Mouse (Mus musculus) neural tube, embryonic 14.5 days (tissue): ENCODE measurements at regions not wholly inside any gene's neighbourhood (a gene's known extent, or its start where the extent isn't known, plus 50 kb on each side); places are given as distances from the start of the nearest gene placed in this dataset.
A peak's percentile ranks its signal among the peaks of the same experiment; 100 is the strongest.

Source experiments
- ATAC-seq: fragments of 200-750 bp; cut with Nextera tagmentation; 2 replicates; pipeline ENCODE4 v1.8.0; 2017; ENCODE audit warnings: low read depth, mild to moderate bottlenecking, moderate TSS enrichment, moderate library complexity
- H3K27ac ChIP-seq: fragments of 300-500 bp; sonication (generic); 2 replicates; pipeline ENCODE4 v1.5.1; 2014; ENCODE audit warnings: low read depth, mild to moderate bottlenecking, control low read depth, low read length, moderate library complexity, mixed read lengths
- H3K27me3 ChIP-seq: fragments of 300-500 bp; sonication (generic); 2 replicates; pipeline ENCODE4 v1.6.1; 2014; ENCODE audit warnings: low read length; ENCODE audit not compliant: control insufficient read depth, insufficient read depth
- H3K36me3 ChIP-seq: fragments of 300-500 bp; sonication (generic); 2 replicates; pipeline ENCODE4 v1.6.1; 2014; ENCODE audit warnings: low read length, mixed read lengths; ENCODE audit not compliant: control insufficient read depth, insufficient read depth
- H3K4me1 ChIP-seq: fragments of 300-500 bp; sonication (generic); 2 replicates; pipeline ENCODE4 v1.6.1; 2014; ENCODE audit warnings: low read length; ENCODE audit not compliant: control insufficient read depth, insufficient read depth
- H3K4me2 ChIP-seq: fragments of 300-500 bp; sonication (generic); 2 replicates; pipeline ENCODE4 v1.6.1; 2014; ENCODE audit warnings: mild to moderate bottlenecking, low read depth, low read length, control low read depth
- H3K4me3 ChIP-seq: fragments of 300-500 bp; sonication (generic); 2 replicates; pipeline ENCODE4 v1.5.1; 2014; ENCODE audit warnings: low read depth, low read length, control low read depth, mixed read lengths
- H3K9ac ChIP-seq: fragments of 300-500 bp; sonication (generic); replicated peaks from 2 replicates; pipeline ENCODE4 v1.6.1; 2014; ENCODE audit warnings: low read depth, mild to moderate bottlenecking, control low read depth, low read length, mixed read lengths
- H3K9me3 ChIP-seq: fragments of 300-500 bp; sonication (generic); 2 replicates; pipeline ENCODE4 v1.6.1; 2016; ENCODE audit warnings: low read length; ENCODE audit not compliant: control insufficient read depth
- WGBS: fragments of 180-500 bp; shearing (Covaris S2); extraction: QIAGEN DNeasy Blood & Tissue Kit; methylation state at CpG from one replicate; pipeline ENCODE4 v1.1.7; 2014; 5-methylcytosine and 5-hydroxymethylcytosine counted together

DNA sequence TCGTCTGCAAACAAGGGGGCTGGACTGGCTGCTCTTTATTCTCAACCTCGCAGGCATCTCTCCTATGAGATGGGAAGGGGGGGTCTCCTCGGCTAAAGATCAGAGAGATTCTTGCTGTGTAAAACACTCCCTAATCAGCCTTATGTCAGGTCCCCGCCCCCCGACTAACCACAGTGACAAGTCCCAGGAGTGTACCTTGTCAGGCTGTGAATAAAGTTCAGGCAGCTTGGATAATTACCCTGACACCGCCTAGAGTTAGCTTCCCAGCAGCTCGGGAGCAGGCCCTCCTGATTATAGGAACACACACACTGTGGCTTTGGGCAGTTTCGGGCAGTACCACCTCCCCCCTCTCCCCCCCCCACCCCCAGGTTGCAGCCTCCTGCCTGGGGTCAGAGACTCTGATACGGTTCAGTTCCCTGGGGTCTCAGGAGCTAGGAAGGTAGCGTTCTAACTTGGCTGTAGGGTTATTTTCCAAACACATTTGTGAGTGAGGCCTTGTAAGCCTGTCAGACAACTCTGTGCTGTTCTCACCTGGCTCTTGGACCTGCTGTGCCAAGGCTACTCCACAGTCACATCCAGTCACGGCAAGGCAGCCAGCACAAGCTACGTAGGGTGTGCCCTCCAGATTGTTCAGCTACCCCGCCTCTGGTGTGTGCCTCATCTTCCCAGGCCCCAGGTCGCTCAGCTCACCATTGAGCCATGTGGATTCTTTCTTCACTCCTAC is 461.0 kb upstream of the Zmiz1 start:
- H3K36me3 ChIP-seq = no peaks in the 10 kb centered on the region
- no peak overlapping the region for H3K4me3 ChIP-seq
- H3K27me3 ChIP-seq = no peaks in the 10 kb centered on the region
- no peaks in the 10 kb centered on the region for H3K9me3 ChIP-seq
- H3K4me1 ChIP-seq = peaks cover 28% of the 10 kb centered on the region; the same call in 1 of the 2 replicates
- H3K4me2 ChIP-seq = no peak overlapping the region
- 27% methylated on average over 14 of the region's 14 CpGs for WGBS
- peak; percentile 36; the same call in 1 of the 2 replicates for ATAC-seq
- H3K9ac ChIP-seq = no peak overlapping the region
- no peak overlapping the region for H3K27ac ChIP-seq

DNA sequence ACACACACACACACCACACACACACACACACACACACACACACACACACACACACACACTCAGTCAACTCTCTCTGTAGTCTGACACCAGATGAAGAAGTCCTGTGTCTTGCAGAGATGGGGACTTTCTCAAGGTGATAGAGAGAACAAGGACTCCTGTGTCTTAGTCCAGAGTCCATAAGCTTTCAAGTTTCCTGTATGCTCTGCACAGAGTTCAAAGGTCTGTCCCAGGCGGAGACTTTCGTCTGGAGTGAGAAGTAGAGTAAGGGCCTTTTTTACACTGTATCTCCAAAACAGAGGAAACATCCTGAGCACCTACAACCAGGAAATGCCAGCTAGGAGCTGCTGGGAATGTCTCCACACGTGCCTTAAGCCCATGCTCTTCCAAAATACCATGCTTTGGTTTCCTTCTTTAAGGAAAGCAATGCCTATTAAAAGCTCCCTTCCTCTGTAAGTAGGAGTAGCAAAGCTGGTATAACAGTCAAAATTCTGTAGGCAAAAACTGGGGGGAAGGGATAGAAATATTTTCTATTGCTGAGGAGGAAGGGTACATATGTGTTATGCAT is 459.9 kb upstream of the Zmiz1 start:
- Histone ChIP-seq H3K9me3 (no peaks in the 10 kb centered on the region), H3K4me2 (no peak overlapping the region), H3K9ac (no peak overlapping the region), H3K27me3 (no peaks in the 10 kb centered on the region), H3K36me3 (no peaks in the 10 kb centered on the region), H3K4me1 (peaks cover 17% of the 10 kb centered on the region; the same call in 1 of the 2 replicates), H3K4me3 (no peak overlapping the region), H3K27ac (no peak overlapping the region)
- 69% methylated on average over 3 of the region's 3 CpGs for WGBS
- no peak for ATAC-seq

DNA sequence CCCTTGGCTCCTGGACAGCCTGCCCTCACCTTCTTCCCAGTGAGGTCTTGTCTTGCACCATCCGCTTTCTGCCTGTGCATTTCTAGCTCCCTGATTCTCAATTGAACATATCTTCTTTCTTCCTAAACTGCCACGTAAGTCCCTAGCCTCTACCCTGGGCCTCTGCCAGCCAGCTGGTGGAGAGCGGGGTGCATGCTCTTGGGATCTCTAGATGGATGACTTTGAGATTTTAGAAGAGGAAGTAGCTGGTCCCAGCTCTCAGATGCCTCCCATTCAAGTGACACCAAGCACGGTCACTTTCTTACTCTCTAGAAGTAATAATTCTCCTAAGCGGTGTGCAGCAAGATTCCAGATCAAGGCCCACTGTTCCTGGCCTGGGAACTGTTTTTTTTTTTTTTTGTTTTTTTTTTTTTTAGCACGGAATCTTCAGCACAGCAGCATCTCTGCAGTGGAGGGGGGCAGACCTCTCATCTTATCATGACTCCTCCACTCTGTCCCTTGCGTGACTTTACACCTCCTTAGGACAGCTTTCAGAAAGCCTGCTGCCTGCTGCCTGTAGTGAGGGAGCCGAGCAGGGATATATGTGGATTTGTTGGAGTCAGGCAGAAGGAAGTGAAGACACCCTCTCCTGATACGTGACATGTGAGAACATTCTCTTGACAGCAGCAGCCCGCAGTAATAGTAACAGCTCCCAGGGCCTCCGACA is 453.6 kb upstream of the Zmiz1 start:
- H3K4me1 ChIP-seq = no peaks in the 10 kb centered on the region
- no peak overlapping the region for H3K9ac ChIP-seq
- no peaks in the 10 kb centered on the region for H3K27me3 ChIP-seq
- no peak for ATAC-seq
- H3K36me3 ChIP-seq = no peaks in the 10 kb centered on the region
- no peaks in the 10 kb centered on the region for H3K9me3 ChIP-seq
- no peak overlapping the region for H3K4me3 ChIP-seq
- 80% methylated on average over 11 of the region's 11 CpGs for WGBS
- no peak overlapping the region for H3K4me2 ChIP-seq
- no peak overlapping the region for H3K27ac ChIP-seq

DNA sequence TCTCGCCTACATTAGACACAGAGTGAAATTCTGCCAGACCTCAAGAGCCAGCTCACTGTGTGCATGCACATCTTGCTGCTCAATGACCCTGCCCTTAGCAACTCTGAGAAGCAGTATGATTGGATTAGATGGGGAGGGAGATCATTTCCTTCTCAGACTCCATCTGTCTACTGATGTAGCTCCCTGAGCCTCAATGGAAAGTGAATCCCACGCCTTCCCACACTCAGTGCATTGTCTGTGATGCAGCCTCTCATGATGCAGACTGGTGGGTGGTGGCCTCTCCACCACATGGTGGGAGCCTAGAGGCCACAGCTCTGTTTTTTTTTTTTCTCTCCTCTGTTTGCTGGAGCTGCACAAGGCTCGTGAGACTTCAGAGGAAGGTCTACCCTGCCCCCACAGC is 447.1 kb upstream of the Zmiz1 start:
- H3K4me1 ChIP-seq = peaks cover 15% of the 10 kb centered on the region

DNA sequence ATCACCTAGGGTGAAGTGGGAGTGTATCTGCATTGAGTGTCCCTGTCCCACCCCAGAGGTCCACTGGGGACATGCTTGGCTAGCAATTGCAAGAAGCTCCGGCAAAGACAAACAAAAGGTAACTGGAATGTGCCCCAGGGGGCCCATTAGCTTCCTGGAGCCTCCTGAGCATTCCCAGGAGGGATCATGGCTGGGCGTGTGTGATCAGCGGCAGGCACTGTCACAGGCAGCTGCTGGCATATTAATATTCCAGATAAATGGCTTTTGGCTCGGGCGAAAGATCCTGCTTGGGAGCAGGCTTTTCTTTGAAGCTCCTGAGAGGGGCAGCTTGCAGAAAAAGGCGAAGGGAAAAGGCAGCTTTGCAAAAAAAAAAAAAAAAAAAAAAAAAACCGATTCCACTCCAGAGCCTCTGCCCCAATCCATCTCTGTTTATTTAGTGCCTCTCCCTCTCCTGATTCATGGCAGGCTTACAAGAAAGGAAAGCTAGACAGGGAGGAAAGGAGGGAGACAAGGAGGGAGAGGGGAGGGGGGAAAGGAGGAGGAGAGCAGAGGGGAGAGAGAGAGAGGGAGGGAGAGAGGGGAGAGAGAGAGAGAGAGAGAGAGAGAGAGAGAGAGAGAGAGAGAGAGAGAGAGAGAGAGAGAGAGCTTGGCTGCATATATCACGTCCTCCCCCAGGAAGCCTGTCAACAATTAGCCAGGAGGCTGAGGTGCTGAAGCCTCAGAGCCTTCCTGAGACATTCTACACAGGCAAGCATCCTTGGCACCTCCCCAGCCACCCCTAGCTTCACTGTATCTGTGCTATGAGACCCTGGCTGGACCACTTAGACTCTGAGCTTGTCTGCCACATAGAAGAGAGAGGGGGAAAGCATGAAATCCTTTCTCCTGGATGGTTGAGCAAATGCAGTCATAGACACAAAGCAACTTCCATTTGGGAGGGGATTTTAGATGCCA is 443.4 kb upstream of the Zmiz1 start:
- no peaks in the 10 kb centered on the region for H3K27me3 ChIP-seq
- H3K27ac ChIP-seq = peak overlapping the region; percentile 95
- H3K4me3 ChIP-seq = no peak overlapping the region
- peaks cover 15% of the 10 kb centered on the region for H3K4me1 ChIP-seq
- H3K36me3 ChIP-seq = no peaks in the 10 kb centered on the region
- no peaks in the 10 kb centered on the region for H3K9me3 ChIP-seq
- ATAC-seq = peak; percentile 76
- H3K4me2 ChIP-seq = peak overlapping the region; percentile 14; the same call in 1 of the 2 replicates
- under 1% methylated on average over 8 of the region's 8 CpGs for WGBS
- no peak overlapping the region; the same call in 1 of the 2 replicates for H3K9ac ChIP-seq

More for the DNA sequence above, 447.1 kb upstream of the Zmiz1 start:
- Histone ChIP-seq H3K36me3 (no peaks in the 10 kb centered on the region), H3K27ac (no peak overlapping the region), H3K4me2 (no peak overlapping the region), H3K4me3 (no peak overlapping the region), H3K27me3 (no peaks in the 10 kb centered on the region), H3K9ac (no peak overlapping the region), H3K9me3 (no peaks in the 10 kb centered on the region)
- WGBS = 75% methylated on average over 3 of the region's 3 CpGs
- no peak for ATAC-seq

DNA sequence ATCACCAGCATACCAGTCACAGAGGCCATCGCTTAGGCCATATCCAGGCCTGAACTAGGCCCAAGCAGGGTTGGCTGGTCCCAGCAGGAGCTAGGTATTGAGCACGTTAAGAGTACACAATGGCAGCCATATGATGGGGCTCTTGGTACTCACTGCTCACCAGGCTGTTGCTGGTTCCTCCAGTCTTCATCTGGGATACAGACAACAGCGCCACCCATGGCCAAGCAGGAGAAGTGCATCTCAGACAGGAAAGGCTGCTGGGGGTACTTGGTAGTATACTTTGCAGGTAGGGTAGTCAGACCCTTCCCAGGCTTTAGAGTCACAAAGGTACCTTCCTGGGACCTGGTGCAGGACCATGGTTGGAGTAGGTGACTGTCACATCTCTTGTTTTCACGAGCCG is 441.1 kb upstream of the Zmiz1 start:
- Histone ChIP-seq H3K27me3 (no peaks in the 10 kb centered on the region), H3K9me3 (no peaks in the 10 kb centered on the region), H3K4me1 (peaks cover 15% of the 10 kb centered on the region), H3K27ac (no peak overlapping the region), H3K36me3 (no peaks in the 10 kb centered on the region), H3K4me3 (no peak overlapping the region), H3K4me2 (no peak overlapping the region), H3K9ac (no peak overlapping the region)
- WGBS = 69% methylated on average over 5 of the region's 5 CpGs
- no peak for ATAC-seq

DNA sequence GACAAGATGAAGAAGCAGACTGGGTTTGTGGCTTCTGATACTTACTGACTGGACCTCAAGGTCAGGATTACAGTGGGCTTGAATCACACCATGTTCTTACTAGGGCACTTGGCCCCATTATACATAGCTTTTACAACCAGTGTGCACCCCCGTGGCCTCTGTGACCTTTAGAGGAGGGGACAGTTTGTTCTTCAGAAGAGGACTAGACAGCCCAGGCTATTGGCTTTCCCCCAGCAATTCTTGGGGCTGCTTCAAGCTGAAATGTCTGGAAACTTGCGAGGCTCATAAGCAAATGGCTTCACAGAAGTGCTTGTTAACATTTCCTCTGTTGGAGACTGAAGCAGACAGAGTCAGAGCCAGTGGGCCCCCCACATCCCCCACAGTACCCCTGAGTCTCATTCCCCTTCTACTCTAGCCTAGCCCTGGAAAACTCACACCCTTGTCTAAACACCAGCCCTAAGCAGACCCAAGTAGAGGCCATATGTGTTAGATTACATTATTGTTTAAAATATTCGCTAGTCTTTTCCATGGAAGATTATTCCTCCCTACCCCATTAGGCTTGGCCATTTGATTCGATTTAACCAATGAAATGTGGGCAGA is 439.6 kb upstream of the Zmiz1 start:
- no peak for ATAC-seq
- Histone ChIP-seq H3K36me3 (no peaks in the 10 kb centered on the region), H3K4me2 (no peak overlapping the region), H3K27ac (no peak overlapping the region), H3K4me3 (no peak overlapping the region), H3K9ac (no peak overlapping the region), H3K27me3 (no peaks in the 10 kb centered on the region), H3K4me1 (peaks cover 15% of the 10 kb centered on the region), H3K9me3 (no peaks in the 10 kb centered on the region)
- WGBS = 68% methylated on average over 4 of the region's 4 CpGs

DNA sequence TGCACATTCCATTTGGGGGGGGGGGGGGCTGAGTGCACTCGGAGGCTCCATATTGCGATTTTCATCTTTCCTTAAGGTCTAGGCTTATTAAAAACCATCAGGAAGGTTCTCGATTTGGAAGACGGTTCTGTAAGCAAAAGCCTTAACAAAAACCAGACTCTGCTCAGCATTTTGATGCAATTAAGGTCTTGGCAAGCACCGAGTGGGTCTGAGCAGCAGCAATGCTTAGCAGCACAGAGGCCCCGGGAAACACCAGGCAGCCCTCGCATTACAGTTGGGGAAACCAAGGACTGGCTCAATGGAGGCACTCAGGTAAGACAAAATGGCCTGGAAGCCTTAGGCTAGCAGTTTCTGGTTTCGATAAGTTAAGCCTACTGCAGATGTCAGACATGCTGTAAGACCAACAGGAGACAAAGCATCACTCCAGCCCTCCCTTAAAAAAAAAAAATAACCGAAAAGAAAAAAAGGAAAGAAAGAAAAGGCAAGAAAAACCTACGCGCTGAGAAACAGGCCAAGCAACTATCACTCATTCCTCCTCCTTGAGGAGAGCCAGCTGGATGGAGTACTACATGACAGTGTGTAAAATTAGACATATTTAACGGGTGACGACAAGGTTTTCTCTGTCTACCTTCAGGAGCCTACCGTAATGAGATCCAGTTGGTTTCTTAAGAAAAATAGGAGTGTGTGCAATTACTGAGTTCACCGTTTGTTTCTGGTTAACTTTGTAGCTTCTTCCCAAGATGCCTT is 436.3 kb upstream of the Zmiz1 start:
- Histone ChIP-seq H3K27ac (no peak overlapping the region), H3K27me3 (no peaks in the 10 kb centered on the region), H3K36me3 (no peaks in the 10 kb centered on the region), H3K4me1 (no peaks in the 10 kb centered on the region), H3K4me3 (no peak overlapping the region), H3K9ac (no peak overlapping the region), H3K4me2 (no peak overlapping the region), H3K9me3 (no peaks in the 10 kb centered on the region)
- no peak for ATAC-seq
- 87% methylated on average over 15 of the region's 15 CpGs for WGBS
